Mouse (Mus musculus): ENCODE measurements around the gene Prkn.

GRCm38 (mm10) chr17:11876240-11876639 lies 1036.1 kb downstream of the Prkn start:
- no peak for TF ChIP-seq CTCF (IDR thresholded peaks at IDR 0.05; ENCODE audit: low read depth, low read length)
- TF ChIP-seq POLR2A (IDR thresholded peaks at IDR 0.05; ENCODE audit: extremely low read depth, insufficient read depth, low read length) = no peak

All from liver, adult 2 months (tissue).